Mouse (Mus musculus) liver, embryonic 14.5 days (tissue): ENCODE data around the gene Kank4. TPM values are rescaled to one million over a fixed set of nuclear protein-coding genes. Genes with fewer than 3 reads are reported as not detected.

ENCODE experiments used
- ATAC-seq: fragments of 200-750 bp; cut with Nextera tagmentation; 2 replicates; pipeline ENCODE4 v1.8.0; 2017; ENCODE audit warnings: moderate number of reproducible peaks, mild to moderate bottlenecking, moderate library complexity; ENCODE audit not compliant: insufficient read depth
- DNase-seq, 3 experiments: peaks; one replicate each; pipeline ENCODE4 v3.0.0-alpha.2; 2012 to 2013; ENCODE audit warnings: low read depth in 3 of 3, low spot score in 3 of 3
- H3K27ac ChIP-seq: fragments of 300-500 bp; sonication (generic); 2 replicates; pipeline ENCODE4 v1.5.1; 2014; ENCODE audit warnings: moderate library complexity, mild to moderate bottlenecking, control low read depth, inconsistent platforms
- H3K27me3 ChIP-seq: fragments of 300-500 bp; sonication (generic); 2 replicates; pipeline ENCODE4 v1.6.1; 2014; ENCODE audit warnings: mild to moderate bottlenecking, low read length, moderate library complexity; ENCODE audit not compliant: control insufficient read depth, insufficient read depth
- H3K36me3 ChIP-seq: fragments of 300-500 bp; sonication (generic); replicated peaks from 2 replicates; pipeline ENCODE4 v1.6.1; 2014; ENCODE audit warnings: low read depth; ENCODE audit not compliant: control insufficient read depth, insufficient read depth
- H3K4me1 ChIP-seq, 2 experiments: fragments of 200-500 bp in 1 of 2; fragments of 300-500 bp in 1 of 2; sonication (generic) in 1 of 2; replicated peaks; 2 replicates each; pipeline ENCODE4 v1.6.1; 2012 to 2014; ENCODE audit warnings: antibody characterized with exemption in 1 of 2, inconsistent platforms in 1 of 2, low read length in 1 of 2; ENCODE audit not compliant: control insufficient read depth in 2 of 2, insufficient read depth in 2 of 2
- H3K4me2 ChIP-seq: fragments of 300-500 bp; sonication (generic); 2 replicates; pipeline ENCODE4 v1.6.1; 2014; ENCODE audit warnings: low read depth, mild to moderate bottlenecking, control low read depth, moderate library complexity
- H3K4me3 ChIP-seq, 2 experiments: fragments of 200-500 bp in 1 of 2; fragments of 300-500 bp in 1 of 2; sonication (generic) in 1 of 2; 2 replicates each; pipeline ENCODE4 v1.5.1; 2012 to 2014; ENCODE audit warnings: low read depth in 2 of 2, low read length in 2 of 2, mild to moderate bottlenecking in 2 of 2, control low read depth in 1 of 2, inconsistent platforms in 1 of 2, moderate library complexity in 1 of 2; ENCODE audit not compliant: insufficient read depth in 1 of 2
- H3K9ac ChIP-seq: fragments of 300-500 bp; sonication (generic); replicated peaks from 2 replicates; pipeline ENCODE4 v1.6.1; 2014; ENCODE audit warnings: mild to moderate bottlenecking, control low read depth, moderate library complexity
- H3K9me3 ChIP-seq: fragments of 300-500 bp; sonication (generic); 2 replicates; pipeline ENCODE4 v1.6.1; 2016; ENCODE audit warnings: low read length, mixed read lengths; ENCODE audit not compliant: control insufficient read depth
- CTCF ChIP-seq: IDR thresholded peaks from 2 replicates; pipeline ENCODE4 v1.5.1; 2016; ENCODE audit warnings: antibody characterized with exemption, low read depth, control low read depth
- EP300 ChIP-seq: IDR thresholded peaks from 2 replicates; pipeline ENCODE4 v1.6.1; 2016; ENCODE audit warnings: antibody characterized with exemption, low read depth
- WGBS: fragments of 180-500 bp; shearing (Covaris S2); extraction: QIAGEN DNeasy Blood & Tissue Kit; methylation state at CpG from one replicate; pipeline ENCODE4 v1.1.7; 2014; ENCODE audit not compliant: insufficient replicate concordance; 5-methylcytosine and 5-hydroxymethylcytosine counted together
- polyA plus RNA-seq, 2 experiments: library from polyadenylated mRNA; depleted of rRNA in 1 of 2; stranded (reverse) in 1 of 2; unstranded in 1 of 2; fragments of >200 nt; fragmentation: Nextera tagmentation in 1 of 2; extraction: Ambion mirVana in 1 of 2; gene quantifications; 2 replicates each; pipeline versions ENCODE4 v1.2.1 to v1.2.3; 2012 to 2014

Gene Kank4
- polyA plus RNA-seq (2012; rRNA removed) (0.08 and 0.17 TPM in 2 replicates), polyA plus RNA-seq (2014; fragmentation: Nextera tagmentation; extraction: Ambion mirVana) (0.04 and 0.05 TPM in 2 replicates)

DNA sequence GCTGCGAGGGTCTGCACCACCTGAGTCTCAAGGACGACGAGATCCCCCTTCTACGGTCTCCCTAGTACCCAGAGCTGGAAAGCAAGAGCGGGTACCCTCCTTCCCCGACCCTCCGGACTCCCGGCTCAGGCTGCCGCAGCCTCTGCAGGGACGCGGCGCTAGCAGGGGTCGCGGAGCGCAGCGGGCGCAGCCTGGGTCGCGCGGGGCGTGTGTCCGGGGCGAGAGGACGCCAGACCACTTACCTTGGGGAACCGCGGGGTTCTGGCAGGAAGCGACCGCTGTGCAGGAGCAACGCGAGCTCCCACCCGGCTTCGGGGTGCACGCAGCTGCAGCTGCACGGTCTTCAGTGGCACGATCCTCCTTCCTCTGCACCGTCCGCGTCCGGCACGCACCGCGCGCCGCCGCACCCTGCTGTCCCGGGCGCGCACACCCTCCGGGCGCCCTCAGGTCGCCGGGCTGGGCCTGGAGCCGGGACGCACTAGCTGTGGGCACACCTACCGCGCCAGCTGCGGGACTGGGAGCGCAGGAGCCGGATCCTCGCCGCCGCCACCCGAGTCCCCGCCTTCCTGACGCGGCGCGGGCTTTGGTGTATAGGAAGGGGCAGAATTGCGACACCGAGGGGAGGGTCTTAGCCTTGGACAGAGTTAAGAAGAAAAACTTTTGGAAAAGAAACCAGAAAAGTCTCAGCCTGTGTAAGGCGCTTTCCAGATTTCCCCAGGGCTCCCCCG lies at the start of gene Kank4:
Gene Kank4, minus strand, starts transcription at position 354 of the 728 bp plus-strand sequence.
- TF ChIP-seq EP300 (no peak), CTCF (no peak)
- DNase-seq (no peak), ATAC-seq (no peak)
- Histone ChIP-seq H3K4me2 (peak within 1 kb of the TSS; percentile 63), H3K9me3 (no peaks in the 10 kb centered on the region), H3K27ac (no peak within 1 kb of the TSS), H3K36me3 (no peaks in the 10 kb centered on the region), H3K4me3 (peak within 1 kb of the TSS; percentile 39 to 48), H3K4me1 (no peaks in the 10 kb centered on the region), H3K9ac (no peak within 1 kb of the TSS), H3K27me3 (peaks cover 18% of the 10 kb centered on the region)
- WGBS = under 1% methylated on average over 57 of the region's 72 CpGs

DNA sequence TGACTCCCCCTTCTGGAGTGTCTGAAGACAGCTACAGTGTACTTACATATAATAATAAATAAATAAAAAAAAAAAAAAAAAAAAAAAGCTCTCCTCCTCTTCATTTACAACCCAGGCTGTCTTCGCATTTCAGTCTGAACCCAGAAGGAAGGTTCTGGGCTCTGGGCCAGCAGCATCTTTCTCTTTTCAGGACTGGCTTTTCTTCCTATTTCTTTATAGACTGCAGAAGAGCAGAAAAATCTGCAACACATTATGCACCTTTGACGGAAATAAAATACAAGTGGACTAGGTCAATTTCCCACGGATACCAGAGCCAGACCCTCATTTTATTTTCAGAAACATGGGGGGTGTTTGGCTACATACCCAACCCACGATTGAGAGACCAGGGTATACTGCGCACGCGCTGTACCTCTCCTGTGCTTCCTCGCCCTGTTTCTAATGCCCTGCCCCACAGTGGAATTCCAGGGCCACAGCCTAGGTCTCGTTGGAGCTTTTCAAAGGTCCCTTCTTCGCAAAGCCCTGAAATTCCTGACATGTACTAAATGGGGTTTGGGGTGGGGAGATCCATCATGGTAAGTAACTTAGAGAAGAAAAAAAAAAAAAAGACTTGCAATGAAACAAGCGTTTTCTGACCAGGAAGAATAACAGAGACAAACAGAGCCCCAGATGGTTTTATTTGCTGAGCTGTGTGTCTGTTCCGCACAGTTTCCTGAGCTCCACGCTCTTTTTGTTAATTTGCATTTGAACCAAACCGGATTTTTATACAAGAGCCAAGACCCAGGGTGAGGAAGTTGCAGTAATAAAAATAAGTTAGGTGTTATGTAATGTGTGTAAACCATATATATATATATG lies 48.3 kb upstream of the Kank4 start:
- Histone ChIP-seq H3K36me3 (no peaks in the 10 kb centered on the region), H3K27ac (no peak overlapping the region), H3K4me3 (no peak overlapping the region), H3K9me3 (no peaks in the 10 kb centered on the region), H3K27me3 (no peaks in the 10 kb centered on the region), H3K9ac (no peak overlapping the region), H3K4me2 (no peak overlapping the region), H3K4me1 (no peaks in the 10 kb centered on the region)
- no peak for ATAC-seq
- DNase-seq = no peak
- 76% methylated on average over 14 of the region's 14 CpGs for WGBS
- TF ChIP-seq CTCF = no peak
- no peak for TF ChIP-seq EP300

DNA sequence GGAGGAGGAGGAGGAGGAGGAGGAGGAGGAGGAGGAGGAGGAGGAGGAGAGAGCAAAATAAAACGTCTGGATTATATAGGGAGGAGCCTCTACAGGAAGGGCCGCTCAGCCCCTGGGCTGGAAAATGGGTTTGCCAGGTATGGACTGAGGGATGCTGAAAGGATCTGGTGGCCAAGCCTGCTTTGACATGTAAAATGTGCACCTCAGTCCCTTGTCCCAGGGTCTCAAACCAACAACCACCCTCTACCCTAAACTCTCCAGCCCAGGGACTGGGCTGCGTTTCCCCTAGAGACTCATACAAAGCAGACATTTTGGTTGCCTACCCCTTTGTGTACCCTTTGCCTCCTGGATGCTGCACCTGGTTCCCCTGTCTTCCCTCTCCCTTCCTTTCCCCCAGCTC lies 47.2 kb upstream of the Kank4 start:
- Histone ChIP-seq H3K4me2 (no peak overlapping the region), H3K9ac (no peak overlapping the region), H3K9me3 (no peaks in the 10 kb centered on the region), H3K4me1 (no peaks in the 10 kb centered on the region), H3K36me3 (no peaks in the 10 kb centered on the region), H3K27ac (no peak overlapping the region), H3K27me3 (no peaks in the 10 kb centered on the region), H3K4me3 (no peak overlapping the region)
- ATAC-seq (no peak), DNase-seq (no peak)
- WGBS = 59% methylated on average over 3 of the region's 3 CpGs
- TF ChIP-seq EP300 (no peak), CTCF (no peak)

DNA sequence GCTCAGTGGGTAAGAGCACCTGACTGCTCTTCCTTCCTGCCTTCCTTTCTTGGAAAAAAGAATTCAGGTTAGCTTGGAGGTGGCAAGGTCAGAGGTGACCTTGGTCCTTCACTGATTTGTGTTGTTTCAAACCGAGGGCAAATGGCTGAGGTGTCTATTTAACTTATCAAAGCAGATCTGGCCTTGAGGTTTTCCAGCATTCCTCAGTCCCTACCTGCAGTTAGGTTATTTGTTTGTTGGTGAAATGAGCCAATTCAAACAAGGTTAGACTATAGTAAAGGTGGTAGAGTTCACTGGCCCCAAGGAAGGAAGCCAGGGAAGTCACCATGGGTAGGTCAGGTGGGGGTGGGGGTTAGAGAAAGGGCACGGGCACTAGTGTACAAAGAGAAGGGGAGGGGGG lies 46.8 kb upstream of the Kank4 start:
- TF ChIP-seq EP300 (no peak), CTCF (no peak)
- WGBS = 25% methylated on average over 2 of the region's 2 CpGs
- H3K4me3 ChIP-seq = no peak overlapping the region

DNA sequence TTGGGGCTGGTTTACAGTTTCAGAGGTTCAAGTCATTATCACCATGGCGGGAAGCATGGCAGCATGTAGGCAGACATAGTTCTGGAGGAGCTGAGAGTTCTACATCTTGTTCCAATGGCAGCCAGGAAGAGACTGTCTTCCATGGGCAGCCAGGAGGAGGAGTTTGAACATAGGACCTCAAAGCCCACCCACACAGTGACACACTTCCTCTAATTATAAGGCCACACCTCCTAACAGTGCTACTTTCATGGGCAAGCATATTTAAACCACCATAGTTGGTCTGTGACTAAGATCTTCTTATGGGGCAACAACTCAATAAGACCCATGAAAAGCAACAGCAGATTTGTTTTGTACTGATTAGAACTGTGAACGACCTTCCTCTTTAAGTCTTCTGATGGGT lies 46.1 kb upstream of the Kank4 start:
- ATAC-seq (no peak), DNase-seq (no peak)
- H3K4me1 ChIP-seq = no peaks in the 10 kb centered on the region
- no peak overlapping the region for H3K4me3 ChIP-seq
- no peak overlapping the region for H3K4me2 ChIP-seq
- H3K27me3 ChIP-seq = no peaks in the 10 kb centered on the region
- H3K27ac ChIP-seq = no peak overlapping the region
- H3K9me3 ChIP-seq = no peaks in the 10 kb centered on the region
- TF ChIP-seq EP300 (no peak), CTCF (no peak)
- 61% methylated on average over 2 of the region's 2 CpGs for WGBS
- H3K36me3 ChIP-seq = no peaks in the 10 kb centered on the region
- no peak overlapping the region for H3K9ac ChIP-seq

More for the DNA sequence above, 46.8 kb upstream of the Kank4 start:
- no peak overlapping the region for H3K27ac ChIP-seq
- no peak for DNase-seq
- no peak for ATAC-seq
- H3K9ac ChIP-seq = no peak overlapping the region
- no peaks in the 10 kb centered on the region for H3K36me3 ChIP-seq
- no peaks in the 10 kb centered on the region for H3K27me3 ChIP-seq
- H3K4me1 ChIP-seq = no peaks in the 10 kb centered on the region
- no peaks in the 10 kb centered on the region for H3K9me3 ChIP-seq
- no peak overlapping the region for H3K4me2 ChIP-seq
